Mouse (Mus musculus) ES-E14 (cell line): Measurements from ENCODE around the gene Otud3. TPM values are rescaled to one million over a fixed set of nuclear protein-coding genes. Genes with fewer than 3 reads are reported as not detected.
A peak's percentile ranks its signal among the peaks of the same experiment; 100 is the strongest.

Source experiments
- DNase-seq: peaks from one replicate; pipeline ENCODE4 v3.0.0-alpha.2; 2013; ENCODE audit warnings: low read depth, low spot score
- H3K27ac ChIP-seq: 2 replicates; pipeline ENCODE4 v1.5.1; 2012; ENCODE audit warnings: low read depth, mild to moderate bottlenecking, low read length, moderate library complexity, mixed read lengths; ENCODE audit not compliant: poor library complexity, insufficient read depth, severe bottlenecking
- H3K36me3 ChIP-seq: 2 replicates; pipeline ENCODE4 v1.6.1; 2012; ENCODE audit warnings: mild to moderate bottlenecking, low read length, moderate library complexity, mixed read lengths; ENCODE audit not compliant: control insufficient read depth, poor library complexity, insufficient read depth, severe bottlenecking
- H3K4me1 ChIP-seq, 2 experiments: fragments of 150-350 bp in 1 of 2; sonication (generic) in 1 of 2; 2 replicates each; pipeline ENCODE4 v1.6.1; 2012; ENCODE audit warnings: low read length in 2 of 2, mild to moderate bottlenecking in 1 of 2, mixed read lengths in 1 of 2; ENCODE audit not compliant: control insufficient read depth in 2 of 2, insufficient read depth in 2 of 2, poor library complexity in 1 of 2
- H3K4me3 ChIP-seq, 2 experiments: fragments of 150-350 bp in 1 of 2; sonication (generic) in 1 of 2; 2 replicates each; pipeline ENCODE4 v1.5.1; 2012; ENCODE audit warnings: low read length in 2 of 2, low read depth in 1 of 2, mild to moderate bottlenecking in 1 of 2, mixed read lengths in 1 of 2; ENCODE audit not compliant: insufficient read depth in 1 of 2, poor library complexity in 1 of 2, severe bottlenecking in 1 of 2
- H3K9ac ChIP-seq: 2 replicates; pipeline ENCODE4 v1.6.1; 2012; ENCODE audit warnings: low read depth, mild to moderate bottlenecking, low read length, mixed read lengths; ENCODE audit not compliant: poor library complexity, insufficient read depth, severe bottlenecking
- H3K9me3 ChIP-seq: fragments of 150-350 bp; sonication (generic); 2 replicates; pipeline ENCODE4 v1.6.1; 2012; ENCODE audit warnings: low read depth, mild to moderate bottlenecking, low read length; ENCODE audit not compliant: control insufficient read depth, insufficient read depth
- CHD2 ChIP-seq: IDR thresholded peaks from 2 replicates; pipeline ENCODE4 v1.6.1; 2014; ENCODE audit warnings: mild to moderate bottlenecking, low read depth, low read length, inconsistent platforms
- HCFC1 ChIP-seq: IDR thresholded peaks from 2 replicates; pipeline ENCODE4 v1.6.1; 2012; ENCODE audit warnings: low read length, inconsistent platforms, borderline replicate concordance; ENCODE audit not compliant: insufficient read depth
- MAFK ChIP-seq: IDR thresholded peaks from 2 replicates; pipeline ENCODE4 v1.6.1; 2014; ENCODE audit warnings: mild to moderate bottlenecking, low read depth, low read length, inconsistent platforms; ENCODE audit not compliant: insufficient read depth
- ZC3H11A ChIP-seq: IDR thresholded peaks from 2 replicates; pipeline ENCODE4 v1.6.1; 2012; ENCODE audit warnings: low read depth, mild to moderate bottlenecking, inconsistent platforms, low read length, borderline replicate concordance
- ZNF384 ChIP-seq: IDR thresholded peaks from 2 replicates; pipeline ENCODE4 v1.6.1; 2012; ENCODE audit warnings: low read depth, low read length, inconsistent platforms
- in situ Hi-C, 2 experiments: fragments of 600-800 bp; cut with MboI; formaldehyde crosslinking; loops; one replicate each; pipeline ENCODE4 v1.15.1; 2025; ENCODE audit warnings: low sequenced_read_pairs in 2 of 2, inconsistent platforms in 1 of 2; ENCODE audit not compliant: unreplicated experiment in 2 of 2
- total RNA-seq: library from RNA; depleted of rRNA; stranded (reverse); fragments of 300-350 nt; gene quantifications from 2 replicates; pipeline ENCODE4 v1.2.3, GENCODE M21; 2012

Gene Otud3
- total RNA-seq, 1 experiment, result 12.7 TPM

GRCm38 (mm10) chr4:138948257-138948656 is 34.5 kb upstream of the Otud3 start:
- H3K27ac ChIP-seq, result no peak overlapping the region
- no peak for TF ChIP-seq ZNF384
- TF ChIP-seq MAFK, result no peak
- no peak for TF ChIP-seq CHD2
- TF ChIP-seq ZC3H11A, result peak; percentile 21; the same call in 1 of the 2 replicates
- TF ChIP-seq HCFC1, result no peak
- in situ Hi-C loops, result no loop called here
- DNase-seq, result no peak
- H3K4me1 ChIP-seq, result peaks cover 0 to 2% of the 10 kb centered on the region in 2 experiments; a peak in 1 of 4 replicates
- H3K4me3 ChIP-seq, result no peak overlapping the region
- no peak overlapping the region for H3K9ac ChIP-seq
- H3K36me3 ChIP-seq, result no peaks in the 10 kb centered on the region
- no peaks in the 10 kb centered on the region for H3K9me3 ChIP-seq

- Histone ChIP-seq H3K4me1 (peaks cover 0 to 11% of the 10 kb centered on the region in 2 experiments; a peak in 2 of 4 replicates), H3K9me3 (no peaks in the 10 kb centered on the region), H3K36me3 (no peaks in the 10 kb centered on the region), H3K27ac (no peak overlapping the region), H3K4me3 (no peak overlapping the region), H3K9ac (no peak overlapping the region)
- DNase-seq, result peak; percentile 94
- in situ Hi-C loops, result no loop called here
- no peak for TF ChIP-seq ZC3H11A
- no peak for TF ChIP-seq ZNF384
- no peak for TF ChIP-seq MAFK
- TF ChIP-seq CHD2, result no peak
These were observed 30.0 kb upstream of the Otud3 start for GRCm38 (mm10) chr4:138943730-138944129.

GRCm38 (mm10) chr4:138941966-138942365 is 28.2 kb upstream of the Otud3 start:
- no peak overlapping the region for H3K27ac ChIP-seq
- H3K9ac ChIP-seq, result no peak overlapping the region
- TF ChIP-seq ZNF384 (no peak), MAFK (no peak), CHD2 (no peak), ZC3H11A (no peak), HCFC1 (no peak)

GRCm38 (mm10) chr4:138941401-138941800 is 27.7 kb upstream of the Otud3 start:
- H3K4me1 ChIP-seq, result peaks cover 0 to 11% of the 10 kb centered on the region in 2 experiments; a peak in 2 of 4 replicates
- TF ChIP-seq ZC3H11A (no peak), ZNF384 (no peak), CHD2 (no peak), HCFC1 (no peak)
- H3K27ac ChIP-seq, result no peak overlapping the region
- no peak overlapping the region for H3K9ac ChIP-seq
- DNase-seq, result no peak
- H3K36me3 ChIP-seq, result no peaks in the 10 kb centered on the region
- no peak overlapping the region for H3K4me3 ChIP-seq
- no peaks in the 10 kb centered on the region for H3K9me3 ChIP-seq
- in situ Hi-C loops, result no loop called here

More at GRCm38 (mm10) chr4:138941966-138942365, 28.2 kb upstream of the Otud3 start:
- no peaks in the 10 kb centered on the region for H3K9me3 ChIP-seq
- DNase-seq, result no peak
- H3K36me3 ChIP-seq, result no peaks in the 10 kb centered on the region
- in situ Hi-C loops, result no loop called here
- peaks cover 0 to 11% of the 10 kb centered on the region in 2 experiments; a peak in 2 of 4 replicates for H3K4me1 ChIP-seq
- H3K4me3 ChIP-seq, result no peak overlapping the region

- in situ Hi-C loops, result no loop called here
- Histone ChIP-seq H3K27ac (no peak overlapping the region), H3K4me3 (no peak overlapping the region), H3K4me1 (peaks cover 0 to 11% of the 10 kb centered on the region in 2 experiments; a peak in 2 of 4 replicates), H3K9me3 (no peaks in the 10 kb centered on the region), H3K36me3 (no peaks in the 10 kb centered on the region), H3K9ac (no peak overlapping the region)
- no peak for DNase-seq
- TF ChIP-seq ZNF384 (no peak), CHD2 (no peak), HCFC1 (no peak), MAFK (no peak), ZC3H11A (no peak)
These were observed 25.7 kb upstream of the Otud3 start for GRCm38 (mm10) chr4:138939481-138939880.
